Mouse (Mus musculus): Measurements from ENCODE around the gene Slc35a3. TPM values are rescaled to one million over a fixed set of nuclear protein-coding genes. Genes with fewer than 3 reads are reported as not detected.
"Not testable (repeated sequence)": the region's sequence is repeated elsewhere in the genome, so short reads cannot be mapped to it uniquely, and the experiment has no call there.

The Slc35a3 gene
- total and polyA plus RNA-seq, 2 experiments from 2014 or later, result 7.0 to 18.3 TPM

GRCm38 (mm10) chr3:116656184-116656965 lies 56.3 kb downstream of the Slc35a3 start:
- no peak for TF ChIP-seq CTCF (IDR thresholded peaks at IDR 0.05; ENCODE audit: low read depth)
- TF ChIP-seq EP300 (IDR thresholded peaks at IDR 0.05; ENCODE audit: low read depth), result no peak
- no peak for DNase-seq (ENCODE audit: low spot score)
- Histone ChIP-seq H3K4me2 (ENCODE audit: low read depth, low read length) (no peak overlapping the region), H3K27me3 (ENCODE audit: control insufficient read depth, insufficient read depth, low read length) (no peaks in the 10 kb centered on the region), H3K4me3 (ENCODE audit: low read depth, low read length) (no peak overlapping the region), H3K27ac (ENCODE audit: low read depth) (no peak overlapping the region), H3K9me3 (replicated peaks; ENCODE audit: control insufficient read depth, low read length) (no peaks in the 10 kb centered on the region), H3K4me1 (ENCODE audit: control insufficient read depth, insufficient read depth) (peaks cover 41% of the 10 kb centered on the region), H3K9ac (replicated peaks; ENCODE audit: low read depth, low read length) (no peak overlapping the region), H3K36me3 (replicated peaks; ENCODE audit: control insufficient read depth, insufficient read depth, low read length) (no peaks in the 10 kb centered on the region)
- no peak for ATAC-seq (ENCODE audit: insufficient read depth, low read depth)
- 68% methylated on average over 7 of the region's 7 CpGs for WGBS

GRCm38 (mm10) chr3:116654051-116654450 lies 58.6 kb downstream of the Slc35a3 start:
- ATAC-seq (ENCODE audit: insufficient read depth, low read depth); DNase-seq (ENCODE audit: low spot score); H3K36me3 ChIP-seq (replicated peaks; ENCODE audit: control insufficient read depth, insufficient read depth, low read length); H3K27me3 ChIP-seq (ENCODE audit: control insufficient read depth, insufficient read depth, low read length); H3K9ac ChIP-seq (replicated peaks; ENCODE audit: low read depth, low read length); H3K4me2 ChIP-seq (ENCODE audit: low read depth, low read length); H3K4me3 ChIP-seq (ENCODE audit: low read depth, low read length); H3K27ac ChIP-seq (ENCODE audit: low read depth); H3K9me3 ChIP-seq (replicated peaks; ENCODE audit: control insufficient read depth, low read length): not testable (repeated sequence)
- peaks cover 29% of the 10 kb centered on the region; the same call in 1 of the 2 replicates for H3K4me1 ChIP-seq (ENCODE audit: control insufficient read depth, insufficient read depth)
- 95% methylated on average over 11 of the region's 11 CpGs for WGBS

GRCm38 (mm10) chr3:116653278-116653945 lies 59.2 kb downstream of the Slc35a3 start:
- no peaks in the 10 kb centered on the region for H3K9me3 ChIP-seq (replicated peaks; ENCODE audit: control insufficient read depth, low read length)
- no peaks in the 10 kb centered on the region for H3K27me3 ChIP-seq (ENCODE audit: control insufficient read depth, insufficient read depth, low read length)
- WGBS, result 34% methylated on average over 5 of the region's 5 CpGs
- no peak for ATAC-seq (ENCODE audit: insufficient read depth, low read depth)
- H3K36me3 ChIP-seq (replicated peaks; ENCODE audit: control insufficient read depth, insufficient read depth, low read length), result peaks cover 7% of the 10 kb centered on the region
- no peak overlapping the region for H3K4me2 ChIP-seq (ENCODE audit: low read depth, low read length)
- TF ChIP-seq CTCF (IDR thresholded peaks at IDR 0.05; ENCODE audit: low read depth), result no peak
- TF ChIP-seq EP300 (IDR thresholded peaks at IDR 0.05; ENCODE audit: low read depth), result no peak
- no peak overlapping the region for H3K4me3 ChIP-seq (ENCODE audit: low read depth, low read length)
- DNase-seq (ENCODE audit: low spot score), result no peak
- H3K9ac ChIP-seq (replicated peaks; ENCODE audit: low read depth, low read length), result no peak overlapping the region
- no peak overlapping the region for H3K27ac ChIP-seq (ENCODE audit: low read depth)
- peaks cover 25% of the 10 kb centered on the region; the same call in 1 of the 2 replicates for H3K4me1 ChIP-seq (ENCODE audit: control insufficient read depth, insufficient read depth)

GRCm38 (mm10) chr3:116652033-116652446 lies 60.6 kb downstream of the Slc35a3 start:
- TF ChIP-seq CTCF (IDR thresholded peaks at IDR 0.05; ENCODE audit: low read depth) (no peak), EP300 (IDR thresholded peaks at IDR 0.05; ENCODE audit: low read depth) (no peak)
- Histone ChIP-seq H3K4me1 (ENCODE audit: control insufficient read depth, insufficient read depth) (peaks cover 19% of the 10 kb centered on the region; the same call in 1 of the 2 replicates), H3K27ac (ENCODE audit: low read depth) (no peak overlapping the region), H3K27me3 (ENCODE audit: control insufficient read depth, insufficient read depth, low read length) (no peaks in the 10 kb centered on the region), H3K9me3 (replicated peaks; ENCODE audit: control insufficient read depth, low read length) (no peaks in the 10 kb centered on the region), H3K4me3 (ENCODE audit: low read depth, low read length) (no peak overlapping the region), H3K36me3 (replicated peaks; ENCODE audit: control insufficient read depth, insufficient read depth, low read length) (peaks cover 15% of the 10 kb centered on the region), H3K9ac (replicated peaks; ENCODE audit: low read depth, low read length) (no peak overlapping the region), H3K4me2 (ENCODE audit: low read depth, low read length) (no peak overlapping the region)
- ATAC-seq (ENCODE audit: insufficient read depth, low read depth) (peak; percentile 47; the same call in 1 of the 2 replicates), DNase-seq (ENCODE audit: low spot score) (no peak)
- 35% methylated on average over 3 of the region's 3 CpGs for WGBS

- Histone ChIP-seq H3K4me2 (ENCODE audit: low read depth, low read length) (no peak overlapping the region), H3K27me3 (ENCODE audit: control insufficient read depth, insufficient read depth, low read length) (no peaks in the 10 kb centered on the region), H3K36me3 (replicated peaks; ENCODE audit: control insufficient read depth, insufficient read depth, low read length) (peaks cover 27% of the 10 kb centered on the region), H3K27ac (ENCODE audit: low read depth) (no peak overlapping the region), H3K4me3 (ENCODE audit: low read depth, low read length) (no peak overlapping the region), H3K4me1 (ENCODE audit: control insufficient read depth, insufficient read depth) (0 out of 2 replicates have a peak, but pooled peaks cover 10% of the 10 kb centered on the region), H3K9me3 (replicated peaks; ENCODE audit: control insufficient read depth, low read length) (no peaks in the 10 kb centered on the region), H3K9ac (replicated peaks; ENCODE audit: low read depth, low read length) (no peak overlapping the region)
- DNase-seq (ENCODE audit: low spot score) (no peak), ATAC-seq (ENCODE audit: insufficient read depth, low read depth) (no peak)
- WGBS, result 95% methylated on average over 9 of the region's 9 CpGs
- TF ChIP-seq CTCF (IDR thresholded peaks at IDR 0.05; ENCODE audit: low read depth) (no peak), EP300 (IDR thresholded peaks at IDR 0.05; ENCODE audit: low read depth) (no peak)
Observed at GRCm38 (mm10) chr3:116650698-116651097, 61.9 kb downstream of the Slc35a3 start.

Data from heart, postnatal 0 days (tissue).